Mouse (Mus musculus) heart, adult 10 weeks (tissue): ENCODE results near the gene Mphosph9. TPM values are rescaled to one million over a fixed set of nuclear protein-coding genes. Genes with fewer than 3 reads are reported as not detected.

Experiments
- polyA plus RNA-seq: library from polyadenylated mRNA; stranded (reverse); fragments of 350-450 nt; fragmentation: Illumina TruSeq; extraction: RNeasy Lipid Tissue Mini Kit (QIAGEN cat#74804); gene quantifications from one replicate; pipeline ENCODE4 v1.2.3, GENCODE M21; 2014; ENCODE audit warnings: low read depth, low replicate concordance

Gene Mphosph9
- polyA plus RNA-seq, result 4.4 TPM

GRCm38 (mm10) chr5:124327510-124328364 is at the start of gene Mphosph9, which contains the start of gene 2810006K23Rik:
Gene Mphosph9 (minus strand): TSS chr5:124327972.
Gene 2810006K23Rik (plus strand): TSS chr5:124328089.

GRCm38 (mm10) chr5:124362982-124363381 is 35.2 kb upstream of the Mphosph9 start, which contains the start of gene Cdk2ap1:
Gene Cdk2ap1 (minus strand): TSS chr5:124363082.

GRCm38 (mm10) chr5:124249614-124250591 is 77.9 kb downstream of the Mphosph9 start, which contains the start of gene Pitpnm2:
Gene Pitpnm2 (minus strand): TSS chr5:124249760.

Other genes with a start within 250 kb of the Mphosph9 start
- gene Abcb9, start 232.2 kb downstream of the Mphosph9 start, polyA plus RNA-seq, result 8.5 TPM
- gene Ogfod2, start 215.7 kb downstream of the Mphosph9 start, polyA plus RNA-seq, result 23.0 TPM
- gene Arl6ip4, start 211.9 kb downstream of the Mphosph9 start, polyA plus RNA-seq, result 34.7 TPM
- gene Pitpnm2, start 78.2 kb downstream of the Mphosph9 start, polyA plus RNA-seq, result 30.2 TPM
- gene 2810006K23Rik, start 117 bp upstream of the Mphosph9 start, polyA plus RNA-seq, result 19.7 TPM
- gene Cdk2ap1, start 35.1 kb upstream of the Mphosph9 start, polyA plus RNA-seq, result 160 TPM
- 22.7 TPM for gene Sbno1, start 98.0 kb upstream of the Mphosph9 start, polyA plus RNA-seq
- 165 TPM for gene Kmt5a, start 112.0 kb upstream of the Mphosph9 start, polyA plus RNA-seq
- 8.1 TPM for gene Rilpl2, start 150.4 kb upstream of the Mphosph9 start, polyA plus RNA-seq
- gene Snrnp35, start 155.2 kb upstream of the Mphosph9 start, polyA plus RNA-seq, result 14.0 TPM
- 280 TPM for gene Rilpl1, start 203.4 kb upstream of the Mphosph9 start, polyA plus RNA-seq
- 245 TPM for gene Tmed2, start 212.7 kb upstream of the Mphosph9 start, polyA plus RNA-seq
- gene Ddx55, start 224.9 kb upstream of the Mphosph9 start, polyA plus RNA-seq, result 9.0 TPM